Mouse (Mus musculus): ENCODE measurements around the gene Agbl2. TPM values are rescaled to one million over a fixed set of nuclear protein-coding genes. Genes with fewer than 3 reads are reported as not detected.

The Agbl2 gene
- total RNA-seq (2014; rRNA removed): not detected in 2 replicates
- polyA plus RNA-seq (2012; rRNA removed): 0.05 TPM in 1 of 2 replicates, not detected in the other

GRCm38 (mm10) chr2:90782458-90782857, at the start of gene Agbl2:
TSS of gene Agbl2 (plus strand) at chr2:90782727.
- Histone ChIP-seq H3K79me2 (ENCODE audit: control insufficient read depth, insufficient read depth, low read length) (no peaks in the 10 kb centered on the region), H3K27me3 (ENCODE audit: control insufficient read depth, insufficient read depth, low read length) (no peaks in the 10 kb centered on the region), H3K4me1 (ENCODE audit: control insufficient read depth, insufficient read depth, low read length) (no peaks in the 10 kb centered on the region; the same call in 1 of the 2 replicates), H3K27ac (replicated peaks; ENCODE audit: insufficient read depth, low read depth, low read length) (no peak within 1 kb of the TSS), H3K9ac (ENCODE audit: low read depth, low read length) (peak within 1 kb of the TSS; percentile 55), H3K36me3 (ENCODE audit: control insufficient read depth, insufficient read depth, low read length) (peaks cover 32% of the 10 kb centered on the region), H3K4me3 (ENCODE audit: insufficient read depth, low read depth, low read length) (peak within 1 kb of the TSS; percentile 56)
- 35% methylated on average over 11 of the region's 11 CpGs for WGBS
- no peak for DNase-seq (ENCODE audit: extremely low read depth, low read depth, low spot score)
- TF ChIP-seq CTCF (IDR thresholded peaks at IDR 0.05; ENCODE audit: low read depth, low read length): no peak
- TF ChIP-seq POLR2A (IDR thresholded peaks at IDR 0.05; ENCODE audit: extremely low read depth, insufficient read depth, low read length): no peak

GRCm38 (mm10) chr2:90735326-90735725, 47.2 kb upstream of the Agbl2 start:
- Histone ChIP-seq H3K27ac (replicated peaks; ENCODE audit: insufficient read depth, low read depth, low read length) (no peak overlapping the region), H3K4me3 (ENCODE audit: insufficient read depth, low read depth, low read length) (no peak overlapping the region), H3K9ac (ENCODE audit: low read depth, low read length) (no peak overlapping the region), H3K27me3 (ENCODE audit: control insufficient read depth, insufficient read depth, low read length) (no peaks in the 10 kb centered on the region), H3K36me3 (ENCODE audit: control insufficient read depth, insufficient read depth, low read length) (peaks cover 37% of the 10 kb centered on the region), H3K4me1 (ENCODE audit: control insufficient read depth, insufficient read depth, low read length) (no peaks in the 10 kb centered on the region), H3K79me2 (ENCODE audit: control insufficient read depth, insufficient read depth, low read length) (no peaks in the 10 kb centered on the region)
- no peak for DNase-seq (ENCODE audit: extremely low read depth, low read depth, low spot score)
- no peak for TF ChIP-seq POLR2A (IDR thresholded peaks at IDR 0.05; ENCODE audit: extremely low read depth, insufficient read depth, low read length)
- TF ChIP-seq CTCF (IDR thresholded peaks at IDR 0.05; ENCODE audit: low read depth, low read length): no peak
- WGBS: 98% methylated on average over 11 of the region's 11 CpGs

GRCm38 (mm10) chr2:90738801-90739200, 43.7 kb upstream of the Agbl2 start:
- Histone ChIP-seq H3K4me1 (ENCODE audit: control insufficient read depth, insufficient read depth, low read length) (no peaks in the 10 kb centered on the region), H3K27ac (replicated peaks; ENCODE audit: insufficient read depth, low read depth, low read length) (no peak overlapping the region), H3K27me3 (ENCODE audit: control insufficient read depth, insufficient read depth, low read length) (no peaks in the 10 kb centered on the region)

GRCm38 (mm10) chr2:90739327-90739726, 43.2 kb upstream of the Agbl2 start:
- Histone ChIP-seq H3K9ac (ENCODE audit: low read depth, low read length) (no peak overlapping the region), H3K4me1 (ENCODE audit: control insufficient read depth, insufficient read depth, low read length) (0 out of 2 replicates have a peak, but pooled peaks cover 2% of the 10 kb centered on the region), H3K4me3 (ENCODE audit: insufficient read depth, low read depth, low read length) (no peak overlapping the region), H3K27ac (replicated peaks; ENCODE audit: insufficient read depth, low read depth, low read length) (no peak overlapping the region), H3K36me3 (ENCODE audit: control insufficient read depth, insufficient read depth, low read length) (peaks cover 18% of the 10 kb centered on the region), H3K27me3 (ENCODE audit: control insufficient read depth, insufficient read depth, low read length) (no peaks in the 10 kb centered on the region), H3K79me2 (ENCODE audit: control insufficient read depth, insufficient read depth, low read length) (no peaks in the 10 kb centered on the region)
- no peak for DNase-seq (ENCODE audit: extremely low read depth, low read depth, low spot score)
- TF ChIP-seq POLR2A (IDR thresholded peaks at IDR 0.05; ENCODE audit: extremely low read depth, insufficient read depth, low read length): no peak
- TF ChIP-seq CTCF (IDR thresholded peaks at IDR 0.05; ENCODE audit: low read depth, low read length): no peak
- 98% methylated on average over 3 of the region's 3 CpGs for WGBS

More at GRCm38 (mm10) chr2:90738801-90739200, 43.7 kb upstream of the Agbl2 start:
- peaks cover 18% of the 10 kb centered on the region for H3K36me3 ChIP-seq (ENCODE audit: control insufficient read depth, insufficient read depth, low read length)
- no peak overlapping the region for H3K9ac ChIP-seq (ENCODE audit: low read depth, low read length)
- DNase-seq (ENCODE audit: extremely low read depth, low read depth, low spot score): no peak
- TF ChIP-seq POLR2A (IDR thresholded peaks at IDR 0.05; ENCODE audit: extremely low read depth, insufficient read depth, low read length) (no peak), CTCF (IDR thresholded peaks at IDR 0.05; ENCODE audit: low read depth, low read length) (no peak)
- WGBS: 93% methylated on average over 3 of the region's 3 CpGs
- H3K4me3 ChIP-seq (ENCODE audit: insufficient read depth, low read depth, low read length): no peak overlapping the region
- H3K79me2 ChIP-seq (ENCODE audit: control insufficient read depth, insufficient read depth, low read length): no peaks in the 10 kb centered on the region

GRCm38 (mm10) chr2:90739921-90740320, 42.6 kb upstream of the Agbl2 start:
- Histone ChIP-seq H3K4me3 (ENCODE audit: insufficient read depth, low read depth, low read length) (no peak overlapping the region), H3K36me3 (ENCODE audit: control insufficient read depth, insufficient read depth, low read length) (peaks cover 16% of the 10 kb centered on the region), H3K79me2 (ENCODE audit: control insufficient read depth, insufficient read depth, low read length) (no peaks in the 10 kb centered on the region), H3K27me3 (ENCODE audit: control insufficient read depth, insufficient read depth, low read length) (no peaks in the 10 kb centered on the region), H3K27ac (replicated peaks; ENCODE audit: insufficient read depth, low read depth, low read length) (no peak overlapping the region), H3K9ac (ENCODE audit: low read depth, low read length) (no peak overlapping the region), H3K4me1 (ENCODE audit: control insufficient read depth, insufficient read depth, low read length) (peaks cover 4% of the 10 kb centered on the region; the same call in 1 of the 2 replicates)
- TF ChIP-seq CTCF (IDR thresholded peaks at IDR 0.05; ENCODE audit: low read depth, low read length) (no peak), POLR2A (IDR thresholded peaks at IDR 0.05; ENCODE audit: extremely low read depth, insufficient read depth, low read length) (no peak)
- no peak for DNase-seq (ENCODE audit: extremely low read depth, low read depth, low spot score)
- 91% methylated on average over 5 of the region's 5 CpGs for WGBS

- Histone ChIP-seq H3K27ac (replicated peaks; ENCODE audit: insufficient read depth, low read depth, low read length) (peak overlapping the region; percentile 36), H3K4me3 (ENCODE audit: insufficient read depth, low read depth, low read length) (peak overlapping the region; percentile 42), H3K27me3 (ENCODE audit: control insufficient read depth, insufficient read depth, low read length) (no peaks in the 10 kb centered on the region), H3K9ac (ENCODE audit: low read depth, low read length) (peak overlapping the region; percentile 38; the same call in 1 of the 2 replicates), H3K79me2 (ENCODE audit: control insufficient read depth, insufficient read depth, low read length) (peaks cover 7% of the 10 kb centered on the region; the same call in 1 of the 2 replicates), H3K36me3 (ENCODE audit: control insufficient read depth, insufficient read depth, low read length) (peaks cover 2% of the 10 kb centered on the region; the same call in 1 of the 2 replicates), H3K4me1 (ENCODE audit: control insufficient read depth, insufficient read depth, low read length) (peaks cover 7% of the 10 kb centered on the region)
- TF ChIP-seq CTCF (IDR thresholded peaks at IDR 0.05; ENCODE audit: low read depth, low read length) (no peak), POLR2A (IDR thresholded peaks at IDR 0.05; ENCODE audit: extremely low read depth, insufficient read depth, low read length) (no peak)
- WGBS: 47% methylated on average over 12 of the region's 12 CpGs
- no peak for DNase-seq (ENCODE audit: extremely low read depth, low read depth, low spot score)
Measured at GRCm38 (mm10) chr2:90744285-90745052, 38.1 kb upstream of the Agbl2 start.
